Mouse (Mus musculus) right cerebral cortex, postnatal 14 days (tissue): ENCODE measurements around the gene Cbx4.

Source experiments
- DNase-seq: peaks from one replicate; pipeline ENCODE4 v3.0.0; 2022

Gene Cbx4

GRCm38 (mm10) chr11:119083724-119084445 is 2.1 kb downstream of the Cbx4 start:
- peak; percentile 43 for DNase-seq

DNA sequence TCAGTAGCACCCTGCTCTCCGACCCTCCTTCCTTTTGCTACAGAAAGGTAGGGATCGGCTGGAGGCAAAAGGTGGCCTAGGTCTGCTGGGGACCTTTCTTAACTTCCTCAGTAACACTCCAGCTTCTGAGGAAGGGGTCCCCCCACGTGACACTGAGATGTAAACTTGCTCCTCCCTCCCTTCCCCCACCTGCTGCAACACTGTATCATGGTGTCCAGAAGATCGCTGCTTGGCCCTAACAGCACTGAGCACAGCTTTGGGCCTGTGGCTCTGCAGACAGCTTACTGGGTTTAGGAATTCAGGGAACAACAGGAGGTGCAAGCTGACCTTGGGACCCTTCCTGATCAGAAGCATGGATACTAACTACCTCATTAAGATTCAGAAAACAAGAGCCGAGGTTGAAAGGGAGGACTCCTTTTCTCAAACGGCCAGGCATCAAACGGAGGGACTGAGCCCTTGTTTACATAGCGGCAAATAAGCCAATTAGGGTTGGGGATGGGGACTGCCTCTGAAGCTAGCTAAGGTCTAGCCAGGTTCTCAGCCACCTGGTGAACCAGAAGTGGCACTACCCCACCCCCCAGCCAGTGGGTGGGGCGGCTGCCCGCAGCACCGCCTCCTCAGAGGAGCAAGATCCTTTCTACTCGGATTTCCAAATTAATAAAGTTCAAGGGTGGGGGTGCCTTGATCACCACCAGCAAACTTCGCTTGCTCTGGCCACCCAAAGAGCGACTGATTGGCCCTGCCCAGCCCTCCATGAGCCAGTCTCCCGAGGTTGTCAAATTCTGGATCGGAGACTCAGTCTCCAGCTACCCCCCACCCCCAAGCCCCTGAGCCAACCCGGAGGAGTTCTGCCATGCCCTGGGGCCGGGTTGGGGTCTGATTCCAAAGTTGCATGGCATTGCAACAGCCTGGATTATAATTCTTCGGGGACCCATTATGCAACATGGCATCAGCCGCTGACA is 3.1 kb downstream of the Cbx4 start:
- no peak for DNase-seq

DNA sequence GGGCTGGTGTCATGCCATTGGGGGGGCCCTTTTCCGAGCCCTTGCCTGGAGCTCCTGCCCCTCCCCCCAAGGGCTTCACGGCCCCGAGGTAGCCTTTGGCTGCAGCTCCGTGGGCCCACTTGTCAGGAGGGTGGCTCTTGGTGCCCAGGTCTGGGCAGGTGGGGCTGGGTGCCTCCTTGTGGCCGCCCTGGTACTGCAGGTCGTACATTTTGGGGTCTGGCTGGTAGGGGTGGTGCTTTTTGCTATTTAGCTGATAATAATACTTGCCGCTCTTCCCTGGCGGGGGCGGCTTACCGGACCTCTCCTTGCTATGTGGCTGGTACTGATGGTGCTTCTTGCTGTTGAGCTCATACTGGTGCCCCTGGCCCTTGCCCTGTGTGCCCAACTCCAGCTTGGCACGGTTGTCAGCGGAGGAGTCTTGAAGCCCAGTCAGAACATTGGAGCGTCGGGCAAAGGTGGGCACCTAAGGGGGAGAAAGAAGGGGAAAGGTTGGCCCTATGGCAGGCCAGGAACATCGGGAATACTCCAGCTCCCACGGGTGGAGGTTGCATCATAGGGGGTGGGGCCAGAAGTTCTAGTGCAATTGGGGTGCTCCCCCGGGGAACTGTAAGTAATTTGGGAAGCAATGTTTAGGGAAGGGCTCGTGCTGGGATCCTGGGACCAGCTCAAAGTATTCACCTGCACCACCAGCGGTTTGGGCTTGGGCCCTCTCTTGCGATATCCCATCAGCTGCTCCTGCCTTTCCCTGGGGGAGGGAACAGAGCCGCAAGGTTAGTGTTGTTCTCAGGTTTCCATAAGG is 4.0 kb downstream of the Cbx4 start:
- DNase-seq, result peak; percentile 57

GRCm38 (mm10) chr11:119081148-119081838 is 4.7 kb downstream of the Cbx4 start:
- DNase-seq, result no peak

DNA sequence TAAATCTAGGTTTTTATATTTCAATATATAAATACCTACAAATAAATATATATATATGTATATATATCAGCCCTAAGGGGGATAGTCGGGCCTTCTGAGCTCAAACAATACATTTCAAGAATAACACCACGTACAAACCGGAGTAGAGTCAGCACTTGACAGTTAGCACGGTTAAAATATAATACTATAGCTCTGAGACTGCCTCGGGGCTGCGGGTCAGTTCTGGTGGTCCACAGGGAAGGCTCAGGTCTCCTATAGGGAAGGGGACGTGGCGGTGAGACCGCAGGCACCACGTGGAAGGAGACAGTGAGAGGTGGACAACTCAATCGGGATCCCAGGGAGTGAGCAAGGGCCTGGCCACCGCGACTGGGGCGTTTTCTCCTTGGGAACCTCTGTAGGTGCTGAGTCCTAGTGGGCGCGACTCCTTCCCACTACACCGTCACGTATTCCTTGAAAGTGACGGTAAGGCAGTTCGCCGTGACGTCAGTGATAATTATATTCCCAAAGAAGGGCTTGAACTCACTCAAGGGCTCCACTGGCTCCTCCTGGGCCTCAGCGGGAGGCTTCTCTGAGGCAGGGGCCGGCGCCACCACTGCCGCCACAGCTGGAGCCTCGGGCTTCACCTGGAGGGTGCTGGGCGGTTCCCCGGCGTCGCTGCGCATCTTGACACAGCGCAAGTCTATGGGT is 5.4 kb downstream of the Cbx4 start:
- no peak for DNase-seq

DNA sequence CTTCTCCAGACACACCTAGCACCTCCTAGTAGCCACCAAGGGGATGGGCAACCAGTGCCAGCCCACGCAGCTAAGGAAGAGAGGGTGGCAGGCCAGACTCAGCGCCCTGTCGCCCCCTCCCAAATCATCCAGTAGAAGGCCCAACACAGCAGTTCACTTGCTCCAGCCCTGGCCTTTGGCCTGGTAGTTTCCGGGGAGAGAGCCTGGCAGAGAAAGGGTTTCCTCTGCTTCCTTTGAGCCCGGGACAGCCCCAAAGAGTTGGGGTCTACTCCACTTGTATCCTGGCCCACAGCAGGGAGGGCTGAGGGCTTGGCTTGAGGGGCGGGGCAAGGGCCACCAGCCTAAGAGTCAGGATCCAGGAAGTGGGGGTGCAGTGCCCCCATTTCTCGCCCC is 6.6 kb downstream of the Cbx4 start:
- no peak for DNase-seq

- DNase-seq, result peak; percentile 39
Observed at GRCm38 (mm10) chr11:119078691-119079444, 7.2 kb downstream of the Cbx4 start.

GRCm38 (mm10) chr11:119077755-119078154 is 8.3 kb downstream of the Cbx4 start:
- DNase-seq, result no peak

DNA sequence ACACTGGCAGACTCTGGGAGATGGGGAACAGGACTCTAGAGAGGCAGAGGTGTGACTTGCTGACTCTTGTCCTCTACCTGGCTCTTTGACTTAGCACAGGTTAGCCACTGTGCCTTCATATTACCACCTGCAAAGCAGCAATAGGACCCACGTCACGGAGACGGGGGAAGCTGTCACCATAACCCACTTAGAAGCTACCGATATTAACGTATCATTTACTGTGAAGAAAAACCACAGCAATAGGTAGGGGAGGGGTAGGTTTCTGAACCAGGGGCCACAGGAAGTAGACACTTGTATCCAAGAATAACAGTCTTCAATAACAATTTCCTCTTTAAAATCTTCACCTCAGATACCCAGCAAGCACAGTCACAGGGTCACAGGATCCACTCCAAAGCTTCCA is 10.2 kb downstream of the Cbx4 start:
- no peak for DNase-seq

DNA sequence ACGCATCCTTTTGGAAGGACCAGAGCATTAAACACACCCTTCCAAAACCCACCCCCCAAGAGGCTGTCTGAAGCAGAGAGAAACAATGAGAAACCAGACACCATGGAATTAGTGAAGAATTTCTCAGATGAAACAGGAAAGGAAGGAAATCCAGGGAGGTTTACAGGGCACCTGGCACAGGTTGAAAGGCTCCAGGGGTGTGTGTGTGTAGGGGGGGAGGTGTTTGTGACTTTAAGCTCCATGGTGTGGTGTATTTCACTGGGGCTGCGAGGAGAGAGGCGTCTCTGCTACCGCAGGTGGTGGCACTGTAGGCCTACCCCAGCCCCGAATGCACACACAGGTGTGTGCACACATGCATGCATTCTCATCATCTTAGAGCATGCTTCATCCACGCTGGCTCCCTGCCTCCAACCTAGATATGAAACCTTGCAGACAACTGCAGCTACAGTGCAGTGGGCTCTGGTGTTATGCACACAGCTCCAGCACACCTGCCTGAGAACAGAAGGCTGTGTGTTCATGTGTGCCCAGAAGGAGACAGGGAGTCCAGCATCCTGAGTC is 12.1 kb downstream of the Cbx4 start:
- DNase-seq, result no peak

- DNase-seq, result no peak
Observed at GRCm38 (mm10) chr11:119072986-119073385, 13.0 kb downstream of the Cbx4 start.

GRCm38 (mm10) chr11:119072239-119072638 is 13.8 kb downstream of the Cbx4 start:
- DNase-seq, result no peak

DNA sequence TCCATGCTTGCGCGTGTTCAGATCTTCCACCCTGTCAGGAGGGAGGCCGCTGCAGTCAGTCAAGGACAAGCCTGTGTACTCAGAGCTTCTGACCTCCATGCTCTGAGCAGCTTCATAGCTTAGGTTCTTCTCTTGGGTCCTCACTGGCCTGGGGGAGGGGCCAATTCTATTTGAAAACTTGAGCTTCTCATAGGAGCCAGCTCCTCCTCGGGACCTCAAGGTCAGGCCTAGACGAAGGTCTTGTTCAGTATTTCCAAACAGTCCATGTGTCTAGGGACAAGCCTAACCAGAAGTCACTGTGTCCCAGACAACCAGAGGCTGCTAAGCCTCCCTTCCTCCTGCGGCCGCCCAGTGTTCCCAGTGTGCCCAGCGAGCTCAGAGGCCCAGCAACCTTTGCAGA is 19.2 kb downstream of the Cbx4 start:
- no peak for DNase-seq

DNA sequence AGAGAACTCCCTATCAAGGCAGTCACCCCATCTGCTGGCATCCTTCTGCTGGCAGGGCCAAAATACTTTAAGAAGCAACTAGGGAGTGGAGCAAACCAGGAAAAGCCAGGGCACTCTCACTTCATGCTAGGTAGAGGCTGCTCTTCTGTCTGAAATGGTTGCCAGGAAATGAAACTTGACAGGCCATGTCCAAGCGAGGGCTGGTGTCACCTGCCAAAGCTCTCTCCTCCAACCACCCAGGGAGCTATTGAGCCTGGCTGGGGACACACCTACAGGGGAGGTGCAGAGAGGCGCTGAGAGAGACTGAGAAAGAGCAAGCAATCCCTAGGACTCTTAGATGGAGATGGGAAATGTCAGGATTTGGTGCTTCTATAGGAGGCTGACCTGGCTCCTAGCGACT is 26.8 kb downstream of the Cbx4 start:
- no peak for DNase-seq

DNA sequence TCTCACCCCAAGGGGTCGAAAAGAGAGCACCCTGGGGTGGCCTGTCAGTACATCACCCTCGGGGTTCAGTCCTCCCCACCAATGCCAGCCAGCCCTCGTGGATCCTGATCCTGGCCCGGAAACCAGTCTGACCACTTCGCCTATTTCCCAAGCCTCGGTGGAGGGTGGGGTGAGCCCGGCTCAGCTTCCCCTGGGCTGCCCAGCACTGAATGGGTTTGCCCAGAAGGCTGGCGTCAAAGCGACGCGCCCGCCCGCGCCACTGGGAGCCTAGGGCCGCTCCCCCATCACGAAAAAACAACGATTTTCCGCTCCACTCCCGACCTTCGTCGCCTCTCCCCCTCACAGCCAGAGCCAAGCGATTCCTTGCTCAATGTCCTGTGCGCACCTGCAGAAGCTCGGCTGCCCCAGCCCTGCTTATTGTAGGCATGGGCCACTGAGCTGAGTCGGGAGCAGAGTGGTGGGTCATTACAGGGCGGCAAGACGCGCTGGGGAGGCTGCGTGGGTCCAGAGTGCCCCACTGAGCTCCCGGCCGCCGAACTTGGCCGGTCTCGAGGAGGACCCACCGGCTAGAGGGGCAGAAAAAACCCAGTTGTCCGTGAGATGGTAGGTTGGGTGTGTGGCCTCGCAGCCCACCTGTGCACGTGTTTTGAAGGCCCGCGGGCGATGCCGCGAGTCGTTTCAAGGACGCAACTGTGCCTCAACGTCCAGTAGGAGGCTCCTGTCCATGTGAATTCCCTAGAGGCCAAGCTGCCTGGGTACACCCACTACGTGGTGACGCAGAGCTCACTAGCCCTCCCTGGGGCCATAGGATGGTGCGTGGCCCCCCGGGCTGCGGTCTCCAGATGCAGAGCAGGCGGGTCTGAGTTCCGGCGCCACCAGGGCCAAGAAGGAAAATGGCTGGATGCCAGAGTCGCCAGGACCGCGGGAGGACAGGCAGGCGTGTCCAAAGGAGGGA is 27.7 kb downstream of the Cbx4 start:
- DNase-seq, result no peak

- no peak for DNase-seq
Observed at GRCm38 (mm10) chr11:119057291-119057690, 28.7 kb downstream of the Cbx4 start.

DNA sequence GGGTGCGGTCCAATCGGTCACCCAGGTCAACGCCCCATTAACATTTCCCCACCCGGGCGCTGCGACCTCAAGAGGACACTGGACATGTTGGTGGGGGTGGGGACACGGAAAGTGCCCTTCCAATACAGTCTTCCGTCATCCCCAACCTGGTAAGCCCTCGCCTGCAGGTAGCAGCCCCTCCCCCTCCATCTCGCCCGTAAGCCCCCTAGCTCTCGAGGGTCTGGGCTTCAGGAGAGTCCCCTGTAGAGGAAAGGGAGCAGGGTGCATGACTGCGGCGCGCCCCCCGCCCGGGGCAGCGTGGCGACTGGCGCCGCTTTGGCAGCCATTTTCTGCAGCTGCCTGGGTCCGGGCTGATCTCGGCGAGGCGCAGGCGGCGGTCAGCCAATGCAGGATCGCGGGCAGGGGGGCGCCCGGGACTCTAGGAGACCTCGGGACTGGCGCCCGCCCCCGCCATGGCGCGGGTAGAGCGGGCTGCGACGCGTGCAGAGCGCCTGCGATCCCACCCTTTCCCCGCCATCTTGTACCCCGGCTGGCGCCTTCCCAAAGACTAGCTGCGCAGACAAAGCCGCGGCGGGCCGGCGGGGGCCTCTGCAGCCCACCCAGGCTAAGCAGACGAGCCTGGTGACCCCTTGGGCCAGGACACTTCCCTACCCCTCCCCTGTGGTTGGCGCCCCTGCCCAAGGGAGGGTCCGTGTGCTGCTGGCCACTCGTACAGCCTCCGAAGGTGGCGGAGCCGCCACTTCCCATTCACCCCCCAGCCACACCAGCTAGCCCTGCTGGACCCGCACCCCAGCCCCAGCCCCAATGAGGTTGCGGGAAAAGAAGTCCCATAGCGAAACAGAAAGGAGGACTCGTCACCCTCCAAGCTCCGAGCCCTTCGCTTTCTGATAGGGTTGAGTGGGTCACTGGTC is 29.5 kb downstream of the Cbx4 start:
- DNase-seq, result peak; percentile 72

DNA sequence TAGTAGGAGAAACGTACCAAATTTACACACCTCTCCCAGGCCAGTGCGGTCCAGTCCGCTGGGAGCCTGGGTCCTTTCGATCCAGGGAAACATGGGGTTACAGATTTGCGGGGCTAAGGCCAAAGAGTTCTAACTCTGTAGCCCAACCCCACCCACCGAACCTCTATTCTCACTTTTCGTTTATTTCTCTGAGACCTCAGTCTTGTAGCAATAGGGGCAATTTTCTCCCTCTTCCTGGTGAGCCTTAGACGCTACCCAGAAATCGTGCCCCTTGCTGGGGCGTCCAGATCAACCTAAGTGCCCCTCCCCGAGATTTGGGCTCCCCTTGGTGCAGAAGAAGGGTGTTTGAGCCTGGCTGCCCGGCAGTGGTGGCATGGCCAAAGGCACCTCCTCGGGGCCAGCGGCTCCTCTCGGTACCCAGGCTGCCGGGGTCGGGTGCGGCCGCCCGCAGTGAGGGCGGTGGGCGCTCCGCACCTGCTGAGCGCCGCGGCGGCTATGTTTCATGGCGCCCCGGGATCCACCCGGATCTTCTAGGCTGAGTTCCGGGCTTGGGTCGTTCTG is 30.4 kb downstream of the Cbx4 start:
- no peak for DNase-seq
